Mouse (Mus musculus): Measurements from ENCODE around the gene Gm12185.
"Not testable (repeated sequence)": the region's sequence is repeated elsewhere in the genome, so short reads cannot be mapped to it uniquely, and the experiment has no call there.

The Gm12185 gene

GRCm38 (mm10) chr11:48991740-48992520, at the start of gene Gm12185:
Gene Gm12185 (minus strand): TSS chr11:48992226.
- DNase-seq (ENCODE audit: low spot score) = not testable (repeated sequence)

DNA sequence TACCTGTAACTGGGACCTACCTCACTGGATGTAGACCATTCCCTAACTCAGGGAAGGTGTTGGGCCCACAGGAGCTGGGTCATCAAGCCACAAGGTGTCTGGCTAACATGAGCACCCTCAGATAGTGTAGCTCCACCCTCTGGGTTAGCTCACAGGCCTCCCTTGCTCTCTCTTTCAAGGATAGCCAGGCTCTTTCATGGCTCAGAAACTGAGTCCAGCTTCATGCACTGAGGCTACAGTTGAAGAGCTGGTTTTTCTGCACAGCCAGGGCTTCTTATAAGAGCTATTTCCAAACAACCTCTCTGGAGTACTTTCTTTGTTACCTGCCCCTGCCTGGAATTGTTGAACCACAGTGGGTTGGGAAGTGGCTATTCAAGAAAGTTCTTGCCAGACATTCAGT, 20.0 kb upstream of the Gm12185 start:
- not testable (repeated sequence) for DNase-seq (ENCODE audit: low spot score)

- not testable (repeated sequence) for DNase-seq (ENCODE audit: low spot score)
Observed at GRCm38 (mm10) chr11:49006785-49007184, 14.8 kb upstream of the Gm12185 start.

GRCm38 (mm10) chr11:49006317-49006716, 14.3 kb upstream of the Gm12185 start:
- DNase-seq (ENCODE audit: low spot score) = not testable (repeated sequence)

GRCm38 (mm10) chr11:49000411-49000810, 8.4 kb upstream of the Gm12185 start:
- DNase-seq (ENCODE audit: low spot score) = not testable (repeated sequence)

- not testable (repeated sequence) for DNase-seq (ENCODE audit: low spot score)
Observed at GRCm38 (mm10) chr11:48994018-48994417, 2.0 kb upstream of the Gm12185 start, which contains the start of gene Tgtp1. Gene Tgtp1 (minus strand): TSS chr11:48994172.

DNA sequence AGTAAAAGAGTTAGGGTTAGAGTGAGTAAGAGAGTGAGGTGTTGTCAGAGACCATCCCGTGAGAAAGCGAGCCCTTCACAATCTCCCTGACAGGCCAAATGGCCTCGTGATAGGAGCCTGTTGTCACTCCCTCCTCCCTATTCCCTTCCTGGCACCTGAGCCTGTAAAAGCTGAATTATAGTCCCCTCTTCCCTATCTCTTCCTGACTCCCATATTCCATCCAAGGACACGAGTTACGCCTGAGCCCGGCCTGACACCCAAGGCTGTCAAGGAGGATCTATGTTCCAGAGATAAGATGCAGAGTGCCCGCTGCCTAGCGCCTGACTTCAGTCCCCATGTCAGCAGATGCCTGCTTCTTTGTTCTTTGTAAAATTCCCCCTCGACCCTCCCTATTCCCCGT, 1.3 kb upstream of the Gm12185 start:
- peak; percentile 2 for DNase-seq (ENCODE audit: low spot score)

DNA sequence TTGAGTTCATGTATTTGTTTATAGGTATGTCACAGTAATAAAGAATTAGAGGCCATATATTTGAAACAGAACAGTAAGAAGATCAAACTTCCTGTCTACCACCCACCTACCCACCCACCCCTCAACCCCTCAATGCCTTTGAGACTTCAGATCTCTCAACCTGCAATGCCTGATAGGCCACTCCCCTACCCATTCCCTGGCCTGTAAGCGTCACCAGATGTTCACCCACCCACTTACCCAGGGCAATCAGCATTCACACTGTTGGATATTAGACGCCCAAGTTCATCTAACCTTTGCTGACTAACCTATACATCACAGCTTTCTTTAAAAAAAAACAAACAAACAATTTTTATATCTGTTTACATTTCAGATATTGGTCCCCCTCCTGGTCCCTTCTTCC, 2.0 kb downstream of the Gm12185 start:
- DNase-seq (ENCODE audit: low spot score) = not testable (repeated sequence)

GRCm38 (mm10) chr11:48988219-48988618, 3.8 kb downstream of the Gm12185 start:
- not testable (repeated sequence) for DNase-seq (ENCODE audit: low spot score)

- DNase-seq (ENCODE audit: low spot score) = not testable (repeated sequence)
Observed at GRCm38 (mm10) chr11:48982848-48983247, 9.2 kb downstream of the Gm12185 start.

DNA sequence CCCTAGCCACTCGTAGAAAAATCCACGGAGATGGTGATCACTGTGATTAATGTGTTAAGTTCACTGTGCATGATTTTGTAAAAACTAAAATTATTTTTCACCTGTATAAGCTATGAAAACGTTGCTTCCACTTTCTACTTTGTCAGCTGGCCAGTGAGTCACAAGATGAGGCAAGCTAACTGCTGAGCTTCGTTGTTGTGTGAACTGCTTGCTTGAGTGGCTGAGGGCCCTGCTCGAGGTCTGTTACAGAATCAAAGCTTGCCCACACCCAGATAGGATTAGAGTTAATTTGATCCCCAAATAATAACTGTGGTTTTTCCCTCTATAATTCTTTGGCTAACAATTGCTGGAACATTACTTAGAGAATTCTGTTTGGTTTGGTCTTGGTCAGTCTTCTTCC, 12.0 kb downstream of the Gm12185 start:
- DNase-seq (ENCODE audit: low spot score) = not testable (repeated sequence)

GRCm38 (mm10) chr11:48979251-48979650, 12.8 kb downstream of the Gm12185 start, which contains the start of gene 9930111J21Rik1:
Gene 9930111J21Rik1 (minus strand): TSS chr11:48979398.
- not testable (repeated sequence) for DNase-seq (ENCODE audit: low spot score)

- DNase-seq (ENCODE audit: low spot score) = not testable (repeated sequence)
Observed at GRCm38 (mm10) chr11:48978240-48978939, 13.6 kb downstream of the Gm12185 start, which contains the start of gene Olfr56. Gene Olfr56 (plus strand): TSS chr11:48978889.

DNA sequence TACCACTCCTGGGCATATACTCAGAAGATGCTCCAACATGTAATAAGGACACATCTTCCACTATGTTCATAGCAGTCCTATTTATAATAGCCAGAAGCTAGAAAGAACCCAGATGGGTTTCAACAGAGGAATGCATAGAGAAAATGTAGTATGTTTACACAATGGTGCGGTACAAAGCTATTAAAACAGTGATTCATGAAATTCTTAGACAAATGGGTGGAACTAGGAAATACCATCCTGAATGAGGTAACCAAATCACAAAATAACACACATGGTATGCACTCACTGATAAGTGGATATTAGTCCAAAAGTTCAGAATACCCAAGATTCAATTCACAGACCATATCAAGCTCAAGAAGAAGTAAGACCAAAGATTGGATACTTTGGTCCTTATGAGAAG, 17.3 kb downstream of the Gm12185 start:
- DNase-seq (ENCODE audit: low spot score) = not testable (repeated sequence)

DNA sequence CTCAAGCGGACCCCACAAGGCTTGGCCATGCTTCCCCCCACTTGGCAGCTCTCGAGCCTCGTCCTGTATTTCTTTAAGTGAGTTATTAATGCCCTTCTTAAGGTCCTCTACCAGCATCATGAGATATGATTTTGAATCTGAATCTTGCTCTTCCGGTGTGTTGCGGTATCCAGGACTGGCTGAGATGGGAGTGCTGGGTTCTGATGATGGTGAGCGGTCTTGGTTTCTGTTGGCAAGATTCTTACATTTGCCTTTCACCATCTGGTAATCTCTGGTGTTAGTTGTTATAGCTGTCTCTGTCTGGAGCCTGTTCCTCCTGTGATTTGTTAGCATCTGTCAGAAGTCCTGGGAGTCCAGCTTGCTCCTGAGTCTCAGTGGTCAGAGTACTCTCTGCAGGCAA, 45.9 kb downstream of the Gm12185 start, which contains the start of gene Psme2b:
Gene Psme2b (minus strand): TSS at position 101 of the 400 bp plus-strand sequence.
- not testable (repeated sequence) for DNase-seq (ENCODE audit: low spot score)

DNA sequence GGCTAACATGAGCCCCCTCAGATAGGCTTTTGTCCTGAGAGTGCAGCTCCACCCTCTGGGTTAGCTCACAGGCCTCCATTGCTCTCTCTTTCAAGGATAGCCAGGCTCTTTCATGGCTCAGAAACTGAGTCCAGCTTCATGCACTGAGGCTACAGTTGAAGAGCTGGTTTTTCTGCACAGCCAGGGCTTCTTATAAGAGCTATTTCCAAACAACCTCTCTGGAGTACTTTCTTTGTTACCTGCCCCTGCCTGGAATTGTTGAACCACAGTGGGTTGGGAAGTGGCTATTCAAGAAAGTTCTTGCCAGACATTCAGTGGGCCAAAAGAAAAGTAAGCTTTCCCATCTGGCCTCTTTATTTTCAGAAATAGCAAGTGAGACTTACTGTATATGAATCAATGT, 52.7 kb downstream of the Gm12185 start:
- DNase-seq (ENCODE audit: low spot score) = not testable (repeated sequence)

- not testable (repeated sequence) for DNase-seq (ENCODE audit: low spot score)
Observed at GRCm38 (mm10) chr11:48935291-48935690, 56.7 kb downstream of the Gm12185 start.

DNA sequence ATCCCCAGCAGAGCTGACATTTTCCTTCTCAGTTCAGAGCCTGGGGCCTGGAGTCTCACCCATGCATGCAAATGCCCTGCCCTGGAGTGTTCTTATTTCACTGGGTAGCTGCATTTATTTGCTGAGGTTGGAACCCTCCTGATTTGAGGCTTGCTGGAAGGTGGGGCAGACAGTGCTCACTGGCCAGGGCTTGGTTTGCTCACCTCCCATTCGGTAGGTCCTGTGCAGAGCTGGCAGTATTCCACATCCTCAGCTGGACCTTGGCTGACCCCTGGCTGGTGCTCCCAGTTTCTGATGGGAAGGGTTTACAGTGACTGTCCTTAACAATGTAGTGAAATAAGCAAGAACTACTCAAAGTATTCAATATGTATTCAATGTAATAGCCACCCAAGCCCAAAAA, 58.1 kb downstream of the Gm12185 start:
- DNase-seq (ENCODE audit: low spot score) = not testable (repeated sequence)

DNA sequence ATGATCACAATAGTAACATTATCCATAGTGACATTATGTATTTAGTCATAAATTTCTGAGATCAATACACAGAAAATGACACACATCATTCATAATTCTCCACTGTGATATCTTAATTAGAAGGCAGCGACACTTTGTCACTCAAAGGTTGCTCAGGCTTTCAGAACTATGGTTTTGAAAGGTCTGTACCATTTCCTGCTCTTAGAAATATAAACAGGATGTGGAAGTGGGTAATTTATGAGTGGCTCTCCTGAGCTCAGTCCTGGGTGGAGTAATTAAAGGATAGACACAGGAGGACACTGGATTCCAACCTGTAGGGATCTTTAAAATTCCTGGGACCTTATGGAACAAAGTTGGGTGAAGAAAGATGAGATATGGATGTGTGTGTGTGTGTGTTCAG, 58.6 kb downstream of the Gm12185 start:
- not testable (repeated sequence) for DNase-seq (ENCODE audit: low spot score)

DNA sequence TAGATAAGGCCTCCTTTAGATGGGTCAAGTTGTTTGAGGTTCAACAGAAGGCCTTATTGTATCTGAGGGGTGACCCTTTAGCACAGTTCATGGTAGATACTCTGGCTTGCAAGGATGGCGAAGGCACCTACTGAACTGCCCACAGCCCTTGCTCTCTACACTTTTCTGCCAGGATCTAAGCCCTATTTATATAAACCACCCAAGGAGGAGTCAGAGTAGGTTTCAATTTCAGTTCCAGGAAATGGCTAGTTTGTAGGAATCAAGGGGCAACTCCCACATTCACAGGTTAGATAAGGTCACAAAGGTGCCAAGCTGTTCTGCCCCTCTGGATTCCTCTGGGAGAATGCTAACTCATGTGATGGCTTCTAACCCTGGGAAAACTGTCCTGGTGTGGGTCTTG, 64.0 kb downstream of the Gm12185 start:
- not testable (repeated sequence) for DNase-seq (ENCODE audit: low spot score)

- not testable (repeated sequence) for DNase-seq (ENCODE audit: low spot score)
Observed at GRCm38 (mm10) chr11:48926437-48926836, 65.6 kb downstream of the Gm12185 start.

GRCm38 (mm10) chr11:48923818-48924217, 68.2 kb downstream of the Gm12185 start:
- not testable (repeated sequence) for DNase-seq (ENCODE audit: low spot score)

GRCm38 (mm10) chr11:48918380-48918779, 73.6 kb downstream of the Gm12185 start:
- no peak for DNase-seq (ENCODE audit: low spot score)

Data from urinary bladder, postnatal 14 days (tissue).